Mouse (Mus musculus) limb, embryonic 14.5 days (tissue): ENCODE measurements around the gene Rufy4. TPM values are rescaled to one million over a fixed set of nuclear protein-coding genes. Genes with fewer than 3 reads are reported as not detected.

Experiments used
- ATAC-seq: fragments of 200-750 bp; cut with Nextera tagmentation; 2 replicates; pipeline ENCODE4 v1.8.0; 2017; ENCODE audit warnings: low read depth, moderate number of reproducible peaks, moderate TSS enrichment; ENCODE audit not compliant: low FRiP score
- DNase-seq: peaks from one replicate; pipeline ENCODE4 v3.0.0-alpha.2; 2015; ENCODE audit warnings: low spot score
- H3K27ac ChIP-seq: fragments of 300-500 bp; sonication (generic); replicated peaks from 2 replicates; pipeline ENCODE4 v1.5.1; 2014; ENCODE audit warnings: low read depth, mild to moderate bottlenecking, low read length, moderate library complexity, mixed read lengths
- H3K27me3 ChIP-seq: fragments of 300-500 bp; sonication (generic); 2 replicates; pipeline ENCODE4 v1.6.1; 2014; ENCODE audit warnings: low read length, mixed read lengths; ENCODE audit not compliant: control insufficient read depth, insufficient read depth
- H3K36me3 ChIP-seq: fragments of 300-500 bp; sonication (generic); 2 replicates; pipeline ENCODE4 v1.6.1; 2014; ENCODE audit warnings: mild to moderate bottlenecking, low read length, moderate library complexity, mixed read lengths; ENCODE audit not compliant: control insufficient read depth, insufficient read depth
- H3K4me1 ChIP-seq: fragments of 300-500 bp; sonication (generic); 2 replicates; pipeline ENCODE4 v1.6.1; 2014; ENCODE audit warnings: antibody characterized with exemption, low read length, mixed read lengths; ENCODE audit not compliant: control insufficient read depth, insufficient read depth
- H3K4me2 ChIP-seq: fragments of 300-500 bp; sonication (generic); replicated peaks from 2 replicates; pipeline ENCODE4 v1.6.1; 2014; ENCODE audit warnings: low read depth, mild to moderate bottlenecking, low read length, moderate library complexity; ENCODE audit not compliant: severe bottlenecking
- H3K4me3 ChIP-seq: fragments of 300-500 bp; sonication (generic); replicated peaks from 2 replicates; pipeline ENCODE4 v1.5.1; 2014; ENCODE audit warnings: low read length
- H3K9ac ChIP-seq: fragments of 300-500 bp; sonication (generic); 2 replicates; pipeline ENCODE4 v1.6.1; 2014; ENCODE audit warnings: mild to moderate bottlenecking, low read depth, low read length, moderate library complexity; ENCODE audit not compliant: severe bottlenecking
- H3K9me3 ChIP-seq: fragments of 300-500 bp; sonication (generic); 2 replicates; pipeline ENCODE4 v1.6.1; 2016; ENCODE audit warnings: low read length; ENCODE audit not compliant: control insufficient read depth
- POLR2A ChIP-seq: fragments of 200-500 bp; IDR thresholded peaks from 2 replicates; pipeline ENCODE4 v1.8.0; 2012; ENCODE audit warnings: inconsistent platforms, mild to moderate bottlenecking, moderate library complexity, borderline replicate concordance; ENCODE audit not compliant: insufficient read depth, insufficient read length; ENCODE audit errors: extremely low read depth
- WGBS: fragments of 180-500 bp; shearing (Covaris S2); extraction: QIAGEN DNeasy Blood & Tissue Kit; methylation state at CpG from one replicate; pipeline ENCODE4 v1.1.7; 2014; 5-methylcytosine and 5-hydroxymethylcytosine counted together
- polyA plus RNA-seq, 2 experiments: library from polyadenylated mRNA; depleted of rRNA in 1 of 2; stranded (reverse) in 1 of 2; unstranded in 1 of 2; fragments of >200 nt; fragmentation: Nextera tagmentation in 1 of 2; extraction: Ambion mirVana in 1 of 2; gene quantifications; 2 replicates each; pipeline versions ENCODE4 v1.2.1 to v1.2.3; 2012 to 2014

Rufy4 gene
- polyA plus RNA-seq, 2 experiments: 0.48 to 0.65 TPM

DNA sequence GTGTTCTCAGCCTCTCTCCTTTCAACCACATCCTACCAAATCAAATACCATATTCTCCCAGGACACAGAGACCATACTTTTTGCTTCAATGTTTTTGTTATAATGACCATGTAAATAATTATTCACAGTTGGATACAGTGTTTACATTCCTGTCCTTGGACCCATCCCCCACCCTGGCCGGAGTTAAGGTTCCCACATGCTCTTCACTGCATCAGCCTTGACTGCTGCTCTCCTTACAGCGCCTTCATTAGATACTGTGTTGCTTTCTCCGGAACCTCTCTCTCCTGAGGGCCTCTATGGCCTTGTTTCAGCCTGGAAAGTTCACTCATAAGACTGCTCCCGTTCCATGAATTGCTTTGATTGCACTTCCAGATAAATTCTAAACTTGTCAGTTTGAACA, 50.4 kb downstream of the Rufy4 start:
- no peaks in the 10 kb centered on the region for H3K27me3 ChIP-seq
- H3K9ac ChIP-seq: no peak overlapping the region
- ATAC-seq (no peak), DNase-seq (no peak)
- no peaks in the 10 kb centered on the region for H3K9me3 ChIP-seq
- H3K4me3 ChIP-seq: no peak overlapping the region
- no peak overlapping the region for H3K4me2 ChIP-seq
- no peaks in the 10 kb centered on the region for H3K36me3 ChIP-seq
- WGBS: 83% methylated on average over 4 of the region's 4 CpGs
- H3K4me1 ChIP-seq: no peaks in the 10 kb centered on the region
- TF ChIP-seq POLR2A: no peak
- no peak overlapping the region for H3K27ac ChIP-seq

DNA sequence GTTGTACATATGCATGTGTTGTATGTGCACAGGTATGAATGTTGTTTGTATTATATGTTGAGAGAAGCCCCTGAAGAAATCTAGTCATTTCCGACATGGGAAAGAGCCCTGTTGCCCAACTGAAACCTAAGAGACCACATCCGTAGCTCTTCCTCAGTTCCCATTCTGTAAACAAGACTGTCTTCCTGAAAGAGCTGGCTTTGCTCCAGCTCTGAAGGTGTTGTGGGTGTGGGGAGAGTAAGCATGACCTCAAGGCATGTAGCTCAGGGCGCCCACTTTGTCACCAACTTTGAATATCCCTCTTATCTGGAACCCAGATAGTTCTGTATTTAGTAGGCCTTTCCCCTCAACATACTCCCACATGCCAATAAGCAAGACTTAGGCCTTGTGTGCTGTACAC, 53.3 kb downstream of the Rufy4 start:
- Histone ChIP-seq H3K36me3 (no peaks in the 10 kb centered on the region), H3K9ac (no peak overlapping the region), H3K4me2 (no peak overlapping the region), H3K4me3 (no peak overlapping the region), H3K27me3 (no peaks in the 10 kb centered on the region), H3K4me1 (no peaks in the 10 kb centered on the region), H3K27ac (no peak overlapping the region), H3K9me3 (no peaks in the 10 kb centered on the region)
- DNase-seq (no peak), ATAC-seq (no peak)
- 76% methylated on average over 3 of the region's 3 CpGs for WGBS
- TF ChIP-seq POLR2A: no peak

DNA sequence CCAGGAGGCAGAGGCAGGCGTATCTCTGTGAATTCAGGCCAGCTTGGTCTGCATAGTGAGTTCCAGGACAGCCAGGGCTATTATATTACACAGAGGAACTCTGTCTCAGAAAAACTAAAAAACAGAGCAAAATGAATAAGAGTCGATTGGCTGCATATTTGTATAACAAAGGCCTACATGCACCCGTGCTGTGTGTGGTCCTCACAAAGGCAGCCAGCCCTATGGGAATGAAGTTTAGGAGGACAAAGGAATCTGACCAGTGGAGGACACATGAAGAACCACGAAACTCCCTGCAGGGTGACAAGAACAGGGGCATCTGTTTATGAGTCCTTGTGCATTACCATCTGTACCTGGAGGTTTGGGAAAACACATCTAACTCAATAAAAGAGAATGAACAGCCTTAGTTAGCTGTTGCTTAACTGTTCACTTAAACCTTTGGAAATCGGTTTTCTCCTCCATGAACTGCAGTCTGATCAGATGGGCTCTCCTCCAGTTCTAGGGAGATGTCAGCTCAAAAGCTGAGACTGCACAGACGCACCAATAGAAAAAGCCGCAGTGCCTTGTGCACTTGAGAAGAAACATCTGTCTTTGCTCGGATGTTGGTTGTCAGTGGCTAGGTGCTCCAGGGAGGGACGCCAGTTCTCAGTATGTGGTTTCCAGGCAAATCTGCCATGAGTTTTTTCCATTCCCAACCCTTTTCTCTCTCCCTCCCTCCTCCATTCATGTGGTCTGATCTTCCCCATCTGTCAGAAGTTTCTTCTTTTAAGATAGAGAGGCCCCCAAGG, 54.5 kb downstream of the Rufy4 start:
- TF ChIP-seq POLR2A: no peak
- no peaks in the 10 kb centered on the region for H3K4me1 ChIP-seq
- no peaks in the 10 kb centered on the region for H3K9me3 ChIP-seq
- no peak overlapping the region for H3K4me3 ChIP-seq
- WGBS: 46% methylated on average over 9 of the region's 9 CpGs
- ATAC-seq: no peak
- H3K27ac ChIP-seq: 0 out of 2 replicates have a peak overlapping the region, but pooled peaks have one; percentile 26
- peak; percentile 51 for DNase-seq
- no peak overlapping the region for H3K9ac ChIP-seq
- H3K27me3 ChIP-seq: no peaks in the 10 kb centered on the region
- no peaks in the 10 kb centered on the region for H3K36me3 ChIP-seq
- H3K4me2 ChIP-seq: no peak overlapping the region

DNA sequence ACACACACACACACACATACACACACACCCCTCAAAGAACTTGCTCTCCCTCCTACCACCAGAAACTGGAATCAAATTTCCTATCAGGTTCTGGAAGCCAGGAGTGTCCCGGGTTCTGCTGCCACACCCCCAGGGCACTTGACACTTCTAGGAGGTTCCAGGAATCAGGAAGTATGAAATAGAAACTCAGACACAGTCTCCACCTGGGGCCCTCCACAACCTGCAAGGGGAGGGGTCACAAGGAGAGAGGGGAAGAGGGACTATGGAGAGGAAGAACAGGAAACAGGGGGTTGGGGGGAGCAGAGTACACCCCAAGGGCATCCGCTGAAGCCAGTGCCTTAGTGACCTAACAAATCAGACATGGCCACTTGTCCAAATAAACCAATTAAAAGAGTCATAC, 56.1 kb downstream of the Rufy4 start:
- H3K9ac ChIP-seq: no peak overlapping the region
- H3K9me3 ChIP-seq: no peaks in the 10 kb centered on the region
- TF ChIP-seq POLR2A: no peak
- no peak overlapping the region for H3K4me3 ChIP-seq
- H3K27me3 ChIP-seq: no peaks in the 10 kb centered on the region
- ATAC-seq (no peak), DNase-seq (no peak)
- H3K4me2 ChIP-seq: no peak overlapping the region
- H3K36me3 ChIP-seq: no peaks in the 10 kb centered on the region
- H3K27ac ChIP-seq: no peak overlapping the region
- no peaks in the 10 kb centered on the region for H3K4me1 ChIP-seq
- 44% methylated on average over 2 of the region's 2 CpGs for WGBS

DNA sequence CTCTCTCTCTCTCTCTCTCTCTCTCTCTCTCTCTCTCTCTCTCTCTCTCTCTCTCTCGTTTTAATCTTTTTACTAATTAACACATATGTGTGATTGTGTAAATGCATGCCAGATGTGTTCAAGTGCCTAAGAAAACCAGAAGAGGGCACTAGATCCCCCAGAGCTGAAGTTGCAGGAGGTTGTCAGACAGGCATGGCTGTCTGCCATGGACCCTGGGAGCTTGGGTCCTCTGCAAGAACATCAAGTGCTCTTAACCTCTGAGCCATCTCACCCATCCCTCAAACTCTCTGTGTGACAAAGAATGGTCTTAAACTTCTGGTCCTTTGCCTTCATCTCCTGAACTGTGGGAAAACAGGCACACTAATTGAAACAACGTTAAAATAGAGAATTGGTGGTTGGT, 57.7 kb downstream of the Rufy4 start:
- H3K4me2 ChIP-seq: no peak overlapping the region
- TF ChIP-seq POLR2A: no peak
- no peak overlapping the region for H3K9ac ChIP-seq
- ATAC-seq (no peak), DNase-seq (no peak)
- no peaks in the 10 kb centered on the region for H3K4me1 ChIP-seq
- 51% methylated on average over 2 of the region's 2 CpGs for WGBS
- no peak overlapping the region for H3K4me3 ChIP-seq
- no peaks in the 10 kb centered on the region for H3K9me3 ChIP-seq
- H3K27me3 ChIP-seq: no peaks in the 10 kb centered on the region
- H3K27ac ChIP-seq: no peak overlapping the region
- H3K36me3 ChIP-seq: no peaks in the 10 kb centered on the region

DNA sequence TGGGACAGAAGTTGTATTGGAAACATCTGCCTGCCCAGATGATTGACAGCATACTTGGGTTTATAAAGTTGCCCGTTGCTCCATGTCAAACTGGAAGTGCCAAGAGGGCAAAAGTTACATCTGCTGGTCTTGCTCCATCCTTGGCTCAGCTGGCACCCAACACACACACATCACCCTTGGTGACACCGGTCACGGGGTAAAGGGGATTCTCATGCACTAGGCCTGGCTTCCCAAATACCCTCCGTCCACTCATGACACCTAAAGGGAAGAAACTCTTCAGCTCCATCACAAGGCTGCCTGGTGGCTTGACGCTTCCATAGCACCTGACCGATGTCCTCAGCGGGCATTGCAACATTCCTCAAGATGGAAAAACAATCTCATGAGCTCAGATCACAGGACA, 65.1 kb downstream of the Rufy4 start:
- ATAC-seq (no peak), DNase-seq (no peak)

More for the DNA sequence above, 65.1 kb downstream of the Rufy4 start:
- 86% methylated on average over 7 of the region's 7 CpGs for WGBS
- no peak overlapping the region for H3K4me2 ChIP-seq
- H3K9me3 ChIP-seq: no peaks in the 10 kb centered on the region
- H3K27me3 ChIP-seq: no peaks in the 10 kb centered on the region
- no peak overlapping the region for H3K4me3 ChIP-seq
- H3K4me1 ChIP-seq: no peaks in the 10 kb centered on the region
- H3K27ac ChIP-seq: no peak overlapping the region
- H3K36me3 ChIP-seq: no peaks in the 10 kb centered on the region
- no peak overlapping the region for H3K9ac ChIP-seq
- TF ChIP-seq POLR2A: no peak
